9 mouse cellular contexts compared by ENCODE assay signal in genomic region chr11:76509751-76510723, GRCm38 (mm10).
A peak's percentile ranks its signal among the peaks of the same experiment; 100 is the strongest.
DNase-seq lines count a peak whose midpoint lies in the region.
"Had no signal": no experiment of that assay in that cellular context is flagged by ENCODE, and none has a peak within 500 bp of the region (broad histone marks: within the 10 kb centered on the region; RNA-seq: fewer than 3 reads in every experiment).

No protein-coding gene starts in this region.

- H3K27ac ChIP-seq in limb, embryonic 10.5 days = peak overlapping the region; percentile 43

- intact Hi-C loops in gastrocnemius, postnatal 36 days (cut with DNase I) = no loop called here

- H3K36me3 ChIP-seq in limb, embryonic 10.5 days = peaks cover 19% of the 10 kb centered on the region

- H3K27me3 ChIP-seq in limb, embryonic 10.5 days (ENCODE audit: low read depth, poor library complexity, severe bottlenecking) = no peaks in the 10 kb centered on the region

- peaks cover 67% of the 10 kb centered on the region for H3K4me1 ChIP-seq in limb, embryonic 10.5 days

- H3K4me3 ChIP-seq in limb, embryonic 10.5 days = no peak overlapping the region

- H3K9me3 ChIP-seq in limb, embryonic 10.5 days (replicated peaks) = no peaks in the 10 kb centered on the region

- peak; percentile 51 for DNase-seq in gastrocnemius, adult 18-20 months (ENCODE audit: low spot score)
- DNase-seq in gastrocnemius, postnatal 36 days = no peak
- DNase-seq in adipocyte (ENCODE audit: low spot score) = peak; percentile 81
- peak; percentile 82 to 85 for DNase-seq in cerebellum, postnatal 36 days
- DNase-seq in limb, embryonic 10.5 days (ENCODE audit: low spot score) = no peak
- no peak for DNase-seq in spleen, adult 12 weeks (ENCODE audit: low spot score)
- DNase-seq in kidney, adult 18-20 months = no peak
- no peak for DNase-seq in thymus, postnatal 10 days (ENCODE audit: low spot score in 2 of 2)
- DNase-seq: thymus, adult 2 months had no signal

- 80% methylated on average over 13 of the region's 13 CpGs for WGBS in limb, embryonic 10.5 days

Comparison
In these comparisons a context has a peak if more than half of its experiments do, and no peak if none do; other contexts are left out.
1. DNase-seq: peak in gastrocnemius, adult 18-20 months (single experiment), adipocyte (single experiment) and cerebellum, postnatal 36 days (2 of 2); none in gastrocnemius, postnatal 36 days (0 of 2), limb, embryonic 10.5 days (single experiment), spleen, adult 12 weeks (single experiment), kidney, adult 18-20 months (single experiment) and thymus, postnatal 10 days (0 of 2).